Mouse (Mus musculus) urinary bladder, postnatal 36 days (tissue): ENCODE results near the gene Hoxb9.

Experiments used
- DNase-seq, 2 experiments: peaks; one replicate each; pipeline ENCODE4 v3.0.0; 2022; ENCODE audit warnings: low spot score in 2 of 2, mixed read lengths in 1 of 2

The Hoxb9 gene

DNA sequence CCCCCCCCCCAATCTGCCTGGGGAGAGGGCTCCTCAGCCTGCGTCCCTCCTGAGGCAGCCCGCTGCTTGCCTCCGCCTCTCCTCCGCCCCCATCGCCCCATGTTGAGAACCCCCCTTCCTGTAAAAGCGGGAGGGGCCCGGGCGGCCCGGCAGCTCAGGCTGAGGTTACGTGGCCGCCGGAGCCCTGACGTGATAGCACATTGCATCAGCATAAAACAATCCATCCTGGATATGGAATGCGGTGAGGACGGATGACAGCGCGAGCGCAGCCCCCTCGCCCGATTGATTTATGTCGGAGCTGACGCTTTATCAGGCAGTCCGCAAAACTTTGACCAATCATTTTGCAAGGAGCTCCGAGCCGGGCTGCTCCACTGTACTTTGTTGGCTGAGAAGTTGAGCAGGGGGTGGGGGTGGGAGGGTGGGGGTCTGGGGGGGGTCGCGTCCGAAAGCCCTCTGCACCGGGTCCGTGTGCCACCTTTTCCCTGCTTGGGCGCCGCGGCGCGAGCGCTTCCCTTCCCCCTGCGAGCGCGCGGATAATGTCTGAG, at the start of gene Hoxb9:
TSS of gene Hoxb9 (plus strand) at position 462 of the 545 bp plus-strand sequence.
- DNase-seq = no peak

DNA sequence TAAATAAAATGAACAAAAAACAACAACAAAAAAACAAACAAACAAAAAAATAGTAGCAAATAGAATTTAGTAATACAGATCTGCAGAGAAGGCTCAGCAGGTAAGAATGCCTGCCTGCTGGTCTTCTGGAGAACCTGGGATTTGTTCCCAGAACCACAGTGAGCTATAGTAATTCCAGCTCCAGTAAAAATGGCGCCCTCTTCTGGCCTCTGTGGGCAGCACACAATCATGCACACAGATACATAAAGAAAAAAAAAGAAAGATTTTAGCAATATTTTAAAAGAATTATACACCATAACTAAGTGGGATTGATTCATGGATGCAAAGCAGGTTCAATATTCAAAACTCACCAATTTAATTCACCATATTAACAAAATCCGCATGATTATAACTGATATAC, 47.4 kb upstream of the Hoxb9 start:
- DNase-seq = no peak

DNA sequence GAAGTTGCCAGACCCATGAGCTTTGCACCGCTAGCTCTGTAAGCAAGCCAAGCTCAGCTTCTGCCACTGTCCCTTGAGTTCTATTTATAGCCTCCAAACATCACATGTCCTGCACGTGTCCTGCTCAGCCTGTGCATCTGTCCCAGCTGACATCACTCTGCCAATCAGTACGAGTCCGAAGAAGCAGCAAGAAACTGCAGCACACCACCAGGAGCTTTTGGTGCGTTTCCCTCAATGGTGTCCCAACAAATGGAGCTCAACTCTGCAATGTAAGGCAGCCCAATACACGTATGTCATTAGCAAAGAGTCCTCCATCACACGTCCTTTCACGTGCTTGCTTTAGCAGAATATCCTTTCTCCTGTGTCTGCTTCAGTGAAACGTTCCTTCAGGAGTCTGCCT, 43.6 kb upstream of the Hoxb9 start:
- no peak for DNase-seq

DNA sequence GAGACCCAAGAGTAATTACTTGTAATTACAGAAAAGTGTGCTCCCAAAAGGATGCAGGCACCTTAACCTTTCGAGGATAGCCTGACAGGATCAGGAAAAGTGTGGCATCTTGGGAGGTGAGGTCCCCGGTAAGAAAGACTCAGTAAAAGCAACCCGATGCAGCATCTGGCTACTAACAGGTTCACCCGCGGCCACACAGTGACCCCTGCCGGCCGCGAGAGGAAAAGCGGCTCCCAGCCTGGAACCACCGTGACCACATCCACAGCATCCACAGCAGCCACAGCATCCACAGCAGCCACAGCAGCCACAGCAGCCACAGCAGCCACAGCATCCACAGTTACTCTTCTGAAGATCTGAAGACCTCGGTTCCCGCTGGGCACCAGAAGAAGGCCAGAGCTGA, 36.4 kb upstream of the Hoxb9 start:
- peak; percentile 26 to 44 for DNase-seq

DNA sequence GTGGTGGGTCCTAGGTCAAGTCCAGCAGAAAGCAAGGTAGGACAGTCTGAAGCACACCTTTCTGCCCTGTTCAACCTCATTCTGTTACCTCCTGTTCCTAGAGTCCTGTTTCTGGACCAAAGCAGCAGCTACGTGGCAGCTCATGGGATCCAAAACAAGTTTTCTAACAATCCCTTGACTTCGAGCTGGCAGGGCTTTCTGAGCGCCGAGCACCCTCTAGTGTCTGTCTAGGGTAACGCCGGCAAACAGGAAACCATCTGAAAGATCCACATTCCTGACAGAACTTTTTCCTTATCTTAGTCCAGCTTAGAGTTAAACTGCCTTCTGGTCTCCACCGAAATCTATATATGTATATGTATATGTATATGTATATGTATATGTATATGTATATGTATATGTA, 31.0 kb upstream of the Hoxb9 start:
- DNase-seq = peak; percentile 36 to 41

DNA sequence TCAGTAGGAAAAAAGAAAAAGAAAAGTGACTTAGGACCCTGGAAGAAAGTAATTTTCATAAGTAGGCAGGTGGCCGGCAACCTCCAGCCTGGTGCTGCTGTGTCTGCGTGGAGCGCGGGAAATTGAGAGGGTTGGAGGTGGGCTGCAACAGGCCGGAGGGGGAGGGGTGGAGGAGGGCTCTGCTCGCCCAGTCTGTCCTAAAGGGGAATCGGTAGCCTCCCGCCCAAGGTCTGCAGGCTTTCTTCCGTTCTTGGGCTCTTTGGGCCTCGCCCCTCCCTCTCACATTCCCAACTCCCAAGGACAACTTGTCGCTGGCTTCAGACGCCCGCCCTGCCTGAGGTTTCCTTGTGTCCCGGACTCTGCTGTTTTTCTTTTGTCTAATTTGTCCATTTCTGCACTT, 20.4 kb upstream of the Hoxb9 start:
- no peak for DNase-seq

DNA sequence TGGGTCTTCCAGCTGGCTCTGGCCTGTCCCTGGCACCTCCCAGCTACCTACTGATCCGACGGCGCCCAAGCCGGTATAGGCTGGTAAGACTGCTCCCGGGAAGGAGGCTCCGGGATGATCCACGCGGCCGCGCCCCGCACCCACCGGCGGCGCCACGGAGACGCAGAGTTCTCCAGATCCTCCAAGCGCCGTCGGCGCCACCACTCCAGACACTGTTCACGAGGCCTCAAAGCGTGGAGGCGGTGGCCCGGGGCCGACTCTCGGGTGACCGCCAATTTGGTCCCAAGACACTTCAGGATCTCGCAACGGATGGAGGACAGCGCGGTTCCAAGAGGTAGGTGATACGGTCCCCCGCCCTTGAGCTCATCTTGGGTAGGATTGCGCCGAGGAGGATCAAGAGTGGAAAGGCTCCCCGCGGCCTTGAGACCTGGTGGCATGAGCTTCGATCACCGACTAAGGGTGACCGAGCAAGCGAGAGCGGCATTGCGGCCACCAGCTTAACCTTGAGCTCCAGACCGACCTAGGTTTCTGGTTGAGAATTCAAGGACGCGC, 19.7 kb upstream of the Hoxb9 start:
- DNase-seq = no peak

DNA sequence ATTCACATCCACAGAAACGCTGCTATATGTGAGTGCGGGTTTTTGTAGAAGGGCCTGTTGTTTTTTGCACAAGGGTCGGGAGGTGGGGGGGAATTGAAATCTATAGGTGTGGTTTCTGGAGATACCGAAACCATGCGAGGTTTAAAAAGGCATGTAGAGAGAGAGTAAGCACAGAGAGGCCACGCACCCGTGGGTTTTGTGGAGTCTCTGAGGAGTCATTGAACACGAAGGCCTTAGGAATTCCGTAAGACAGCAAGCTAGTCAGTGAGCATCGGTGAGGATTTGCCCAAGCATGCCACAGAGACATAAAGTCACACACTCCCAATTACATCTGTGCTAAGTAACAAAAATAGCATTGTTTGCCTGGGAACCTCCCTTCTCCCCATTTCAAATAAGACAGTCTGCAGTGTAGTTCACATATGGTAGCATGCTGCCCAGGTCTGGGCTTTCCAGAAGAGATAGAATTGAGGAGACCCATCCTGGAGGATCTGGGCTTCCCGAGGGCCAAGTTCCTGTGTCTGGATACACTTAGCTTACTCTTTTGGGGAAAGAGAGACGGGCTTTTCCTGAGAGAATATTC, 18.6 kb upstream of the Hoxb9 start:
- DNase-seq = no peak

DNA sequence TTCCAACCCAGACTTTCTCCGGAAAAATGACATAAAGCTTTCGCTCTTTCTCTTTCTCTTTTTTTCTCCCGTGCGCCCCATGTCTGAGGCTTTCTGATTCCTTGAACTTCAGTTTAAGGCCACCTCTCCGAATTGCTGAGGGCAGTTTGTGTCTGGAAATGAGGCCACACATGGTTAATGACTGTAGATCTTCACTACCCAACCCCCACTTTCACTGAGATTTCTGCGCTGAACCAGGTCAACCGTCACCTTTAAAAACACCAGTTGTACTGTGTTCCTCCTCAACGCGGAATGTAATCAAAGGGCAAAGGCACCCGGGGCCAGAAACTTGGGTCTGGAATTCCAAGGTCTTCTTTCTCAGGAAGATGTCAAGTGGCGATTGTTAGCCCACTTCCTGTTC, 17.0 kb upstream of the Hoxb9 start:
- no peak for DNase-seq

DNA sequence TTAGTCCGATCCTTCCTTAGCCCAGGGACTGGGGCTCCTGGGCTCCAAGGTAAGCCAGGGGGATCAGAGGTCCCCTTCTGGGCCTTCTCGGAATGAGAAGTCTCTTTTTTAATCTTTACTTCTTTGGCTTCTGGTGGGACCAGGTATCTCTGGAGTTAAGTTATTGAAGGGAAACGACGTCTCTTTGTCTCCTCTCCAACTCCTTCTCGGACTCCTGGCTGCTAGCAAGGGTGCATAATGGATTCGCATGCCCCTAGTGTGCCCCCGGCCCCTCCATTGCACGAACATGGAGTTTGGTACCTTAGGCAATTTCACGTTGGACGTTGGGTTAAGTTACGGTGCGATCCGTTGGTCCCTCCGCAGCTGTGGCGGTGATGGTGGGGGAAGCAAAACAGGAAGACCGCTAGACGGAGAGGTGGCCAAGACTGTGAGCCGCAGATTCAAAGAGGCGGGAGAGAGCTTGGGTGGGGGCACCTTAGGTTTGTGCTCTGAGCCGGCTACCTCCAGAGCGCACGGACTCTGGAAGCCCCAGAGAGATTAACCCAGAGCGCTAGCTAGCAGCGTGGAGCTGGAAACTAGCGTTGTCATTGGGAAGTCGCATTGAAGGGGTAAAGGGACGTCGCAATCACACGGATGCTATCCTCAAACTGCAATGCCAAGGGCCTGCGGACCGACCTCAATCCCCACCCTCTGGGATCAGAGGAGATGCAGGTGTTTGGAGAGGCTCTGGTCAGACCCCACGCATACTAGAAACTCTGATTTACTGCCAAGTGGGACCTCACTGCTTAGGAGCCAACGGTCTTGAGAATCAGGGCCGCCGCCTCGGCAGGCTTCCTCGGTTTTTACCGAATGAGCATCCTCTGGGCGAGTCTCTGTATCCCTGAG, 15.9 kb upstream of the Hoxb9 start:
- no peak for DNase-seq

DNA sequence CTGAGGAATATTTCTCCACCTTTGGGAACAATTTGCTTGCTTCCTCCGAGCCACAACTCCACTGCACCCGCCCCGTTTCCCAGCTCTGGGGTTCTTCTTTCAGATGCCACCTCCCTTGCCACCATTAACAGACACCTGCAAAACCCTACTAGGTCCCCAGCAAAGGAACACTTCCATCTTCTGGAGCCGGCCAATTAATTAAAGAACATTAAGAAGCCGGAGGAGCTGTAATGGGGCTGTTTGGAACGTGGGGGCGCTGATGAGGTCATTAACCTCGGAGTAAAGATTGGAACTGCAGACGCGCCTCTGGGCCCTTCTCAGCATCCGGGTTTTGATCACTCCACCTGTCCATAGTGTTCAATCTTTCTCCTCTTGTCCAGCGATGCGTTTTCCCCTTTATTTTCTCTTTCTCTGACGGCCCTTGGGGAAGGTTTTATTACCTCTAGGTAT, 15.2 kb upstream of the Hoxb9 start:
- no peak for DNase-seq

DNA sequence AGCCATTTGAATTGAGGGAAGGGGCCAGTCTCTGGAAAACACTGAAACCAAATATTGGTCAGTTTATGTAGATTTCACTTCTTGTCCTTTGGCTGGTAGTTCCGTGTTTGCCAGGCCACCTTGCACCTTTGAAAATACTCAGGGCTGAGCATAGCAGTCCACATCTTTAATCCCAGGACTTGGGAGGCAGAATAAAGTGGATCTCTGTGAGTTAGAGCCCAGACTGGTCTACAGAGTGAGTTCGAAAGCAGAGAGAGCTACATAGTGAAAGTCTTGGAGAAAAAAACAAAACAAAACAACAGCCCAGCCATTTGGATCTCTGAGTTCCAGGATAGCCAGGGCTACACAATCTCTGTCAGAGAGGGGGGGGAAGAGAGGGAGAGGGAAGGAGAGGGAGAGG, 14.1 kb upstream of the Hoxb9 start:
- no peak for DNase-seq

DNA sequence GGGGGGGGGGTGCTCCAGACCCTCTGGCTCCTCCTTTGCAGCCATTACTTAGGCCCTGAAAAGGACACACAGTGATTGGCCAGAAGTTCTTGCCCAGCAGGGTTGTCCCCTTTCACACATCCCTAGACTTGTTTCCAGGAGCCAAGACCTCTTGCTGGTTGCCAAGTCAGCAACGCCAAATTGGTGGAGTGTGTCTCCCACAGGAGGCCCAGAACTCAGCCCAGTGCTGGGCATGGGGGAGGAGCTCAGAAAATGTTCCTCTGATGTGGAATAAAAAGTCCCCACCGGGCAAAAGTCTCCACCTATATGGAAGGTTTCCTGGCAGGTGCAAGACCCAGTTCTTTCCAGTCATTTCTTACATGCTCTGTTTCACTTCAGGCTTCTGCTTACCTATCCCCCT, 12.2 kb upstream of the Hoxb9 start:
- DNase-seq = no peak

DNA sequence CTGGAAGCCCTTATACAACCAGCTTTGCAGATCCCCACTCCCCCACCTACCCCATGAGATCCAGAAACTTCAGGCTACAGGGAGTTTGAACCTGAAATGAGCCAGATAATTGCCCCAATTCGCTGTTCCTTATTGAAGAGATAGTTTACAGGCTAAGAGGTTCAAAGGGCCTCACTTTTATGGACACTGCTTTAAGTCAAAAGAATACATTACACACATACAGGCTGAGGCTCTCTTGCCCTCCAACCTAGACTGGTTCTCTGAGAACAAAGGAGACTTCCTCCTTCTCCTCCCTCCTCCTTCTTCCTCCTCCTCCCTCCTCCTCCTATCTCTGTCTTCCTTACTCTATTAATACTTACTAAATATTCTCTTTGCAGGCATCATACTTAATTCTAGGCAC, 11.7 kb upstream of the Hoxb9 start:
- DNase-seq = no peak

DNA sequence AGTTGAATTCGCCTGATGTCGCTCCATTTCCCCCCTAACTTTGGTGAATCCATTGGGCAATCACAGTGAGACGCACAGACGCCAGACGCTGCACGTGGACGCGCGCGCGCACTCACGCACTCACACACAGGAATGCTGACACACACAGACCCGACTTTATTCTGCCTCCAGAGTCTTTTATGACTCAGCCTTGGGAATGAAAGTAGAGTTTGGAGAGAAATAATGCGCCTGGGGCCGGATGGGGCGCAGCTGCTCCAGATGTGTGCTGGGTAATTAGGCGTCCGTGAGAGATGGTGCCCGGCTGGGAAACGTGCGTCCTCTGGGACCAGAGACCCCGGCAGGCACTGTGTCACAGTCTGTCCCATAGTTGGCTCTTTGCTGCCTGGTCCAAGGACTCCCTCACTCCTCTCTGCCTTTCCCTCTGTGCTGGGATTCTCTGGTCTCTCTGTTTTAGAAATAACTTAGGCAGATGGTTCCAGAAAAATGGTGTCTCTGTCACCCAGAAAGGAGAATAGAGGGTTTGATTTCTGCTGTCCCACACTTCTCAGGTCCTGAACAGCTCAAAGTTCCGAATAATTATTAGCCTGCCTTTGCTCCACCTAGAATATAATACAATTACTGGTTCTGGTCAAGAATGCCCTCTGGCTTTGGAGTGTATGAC, 10.8 kb upstream of the Hoxb9 start:
- no peak for DNase-seq

DNA sequence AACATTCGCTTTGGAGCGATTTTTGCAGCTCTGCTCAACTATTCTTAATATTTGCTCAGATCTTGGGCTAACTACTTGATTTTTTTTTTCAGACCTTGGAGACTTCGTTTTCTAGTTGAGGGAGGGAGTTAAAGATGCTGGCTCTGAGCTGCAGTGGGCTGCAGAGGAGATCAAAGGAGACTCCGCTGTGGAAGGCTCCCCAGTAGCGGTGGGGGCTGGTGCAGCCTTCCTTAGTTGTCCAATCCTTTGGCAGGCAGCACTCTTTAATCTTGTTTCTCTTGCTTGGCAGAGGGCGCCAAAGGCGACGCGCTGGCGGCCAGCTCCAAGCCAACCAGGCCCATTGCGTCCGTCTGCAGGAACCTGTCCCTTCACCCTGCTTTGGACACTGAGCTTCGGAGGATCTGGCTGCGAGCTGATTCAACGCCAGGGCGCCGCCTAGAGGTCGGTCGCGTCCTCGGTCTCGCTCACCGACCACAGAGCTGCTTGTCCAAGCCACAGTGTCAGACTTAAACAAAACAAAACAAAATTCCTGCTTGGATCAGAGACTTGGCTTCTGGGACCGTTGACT, 9.8 kb upstream of the Hoxb9 start:
- DNase-seq = peak; percentile 53 to 80

DNA sequence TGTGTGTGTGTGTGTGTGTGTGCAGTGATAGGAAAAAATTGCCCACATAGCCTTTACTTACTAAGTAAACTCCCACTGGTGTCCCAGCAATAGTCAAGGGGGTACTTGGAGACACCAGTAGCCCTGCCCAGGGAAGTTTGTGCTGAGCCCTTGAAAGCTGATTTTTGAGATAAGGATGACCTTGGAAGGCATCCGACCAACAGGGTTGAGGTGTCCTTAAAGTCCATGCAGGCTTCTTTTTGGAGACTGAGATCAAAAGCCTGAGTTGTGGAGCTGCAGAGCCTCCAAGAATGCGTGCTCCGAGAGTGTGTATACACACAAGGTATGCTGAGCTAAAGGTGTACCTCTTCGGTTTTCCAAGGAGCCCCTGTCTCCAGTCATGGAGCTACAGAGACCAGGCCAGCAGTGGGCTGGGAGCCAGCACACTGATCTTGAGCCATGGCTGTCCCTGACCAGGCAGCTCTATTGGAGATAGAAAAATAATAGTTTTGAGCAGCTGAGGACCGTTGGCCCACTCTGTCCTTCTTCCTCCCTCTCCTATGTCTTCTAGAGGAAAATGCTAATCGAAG, 8.9 kb upstream of the Hoxb9 start:
- no peak for DNase-seq

DNA sequence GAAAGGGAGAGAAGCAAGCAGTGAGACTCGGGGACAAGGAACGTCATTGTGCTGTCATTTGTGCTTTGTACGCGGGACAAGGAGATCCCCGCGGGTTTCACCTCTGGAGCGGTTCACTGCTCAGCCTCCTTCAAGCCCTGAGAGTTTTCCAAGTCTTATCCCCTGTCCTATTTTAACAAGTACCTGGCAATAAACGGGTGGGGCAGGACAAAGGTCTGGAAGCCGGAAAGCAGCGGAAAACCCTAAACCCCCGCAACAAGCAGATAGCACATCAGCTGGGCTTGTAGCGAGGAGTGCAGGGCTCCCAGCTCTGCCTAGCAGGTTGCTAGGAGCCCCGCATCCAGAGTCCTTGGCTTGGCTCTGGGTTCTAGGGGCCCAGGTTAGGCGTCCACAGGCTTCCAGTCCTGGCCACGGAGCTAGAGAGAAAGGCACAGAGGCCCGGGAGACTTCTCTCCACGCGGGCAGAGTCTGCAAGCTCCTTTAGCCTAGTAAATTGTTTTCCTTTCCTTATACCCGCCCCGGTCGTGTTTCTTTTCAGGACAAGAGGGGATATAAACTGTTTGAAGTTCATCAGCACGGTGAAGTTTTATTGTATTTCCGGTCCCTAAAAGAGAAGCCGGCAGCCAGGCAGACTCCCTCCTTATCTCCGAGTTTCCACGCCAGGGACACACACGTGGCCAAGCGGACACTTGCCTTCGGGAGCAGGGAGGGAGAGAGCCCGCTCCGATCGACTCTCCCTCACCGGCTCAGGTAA, 7.4 kb upstream of the Hoxb9 start:
- no peak for DNase-seq

DNA sequence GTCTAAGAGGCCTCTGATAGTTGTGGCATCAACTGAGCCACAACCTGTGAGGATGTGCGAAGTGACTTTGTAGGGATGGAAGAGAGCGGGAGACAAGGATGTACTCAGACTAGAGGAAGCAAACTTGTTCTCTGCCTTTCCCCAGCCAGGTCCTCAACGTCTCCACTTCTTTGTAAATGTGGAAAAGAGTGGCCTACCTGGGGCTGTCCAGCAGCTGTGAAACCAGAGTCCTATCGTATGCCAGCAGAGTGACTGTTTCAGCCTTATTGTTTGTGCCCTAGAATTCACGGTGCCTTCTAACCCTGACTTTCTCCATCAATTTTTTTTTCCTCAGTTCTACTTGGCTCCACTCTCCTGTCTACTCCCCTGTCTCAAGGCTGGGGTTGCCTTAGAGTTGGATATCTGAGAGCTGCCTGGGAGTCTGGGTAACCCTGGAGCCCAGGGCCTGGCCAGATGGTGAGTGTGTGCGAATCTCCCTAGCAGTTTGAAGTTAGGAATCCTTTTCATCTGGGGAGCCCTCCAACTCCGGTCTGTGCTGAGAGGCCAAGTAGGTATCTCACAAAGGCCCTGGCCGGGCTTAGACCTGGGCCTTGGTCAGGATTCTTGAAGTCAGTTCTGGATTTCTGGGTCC, 6.8 kb upstream of the Hoxb9 start:
- no peak for DNase-seq

DNA sequence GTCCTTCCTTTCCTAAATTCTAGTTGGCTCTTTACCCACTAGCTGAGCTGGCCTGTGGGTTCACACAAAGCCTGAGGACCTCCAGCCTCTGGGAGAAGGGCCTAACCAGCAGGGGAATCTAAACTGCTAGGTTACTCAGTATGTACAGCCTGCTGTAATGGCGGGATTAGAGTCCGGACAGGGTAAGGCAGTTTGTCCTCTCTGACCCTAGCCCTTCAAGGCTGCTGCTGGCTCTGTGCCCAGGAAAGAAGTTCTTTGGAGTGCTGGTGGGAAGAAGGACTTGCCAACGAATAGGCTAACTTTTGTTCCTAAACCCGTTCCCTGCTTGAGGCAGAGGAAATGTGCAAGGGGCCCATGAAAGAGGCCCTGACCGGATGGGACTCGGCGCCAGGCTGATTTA, 5.3 kb upstream of the Hoxb9 start:
- DNase-seq = no peak
